Mouse (Mus musculus) lung, adult 2 months (tissue): ENCODE results near the gene Them7. TPM values are rescaled to one million over a fixed set of nuclear protein-coding genes. Genes with fewer than 3 reads are reported as not detected.

Experiments used
- DNase-seq: peaks from one replicate; pipeline ENCODE4 v3.0.0; 2022
- H3K4me1 ChIP-seq: fragments of 200-500 bp; 2 replicates; pipeline ENCODE4 v1.6.1; 2011; ENCODE audit warnings: low read length; ENCODE audit not compliant: control insufficient read depth, insufficient read depth
- H3K4me3 ChIP-seq: fragments of 200-500 bp; replicated peaks from 2 replicates; pipeline ENCODE3; 2011; ENCODE audit warnings: low read depth, mild to moderate bottlenecking, control low read depth, low read length; ENCODE audit errors: extremely low read depth
- CTCF ChIP-seq: fragments of 200-500 bp; IDR thresholded peaks from 2 replicates; pipeline ENCODE4 v1.5.1; 2011; ENCODE audit warnings: mild to moderate bottlenecking, low read length, control low read depth; ENCODE audit not compliant: insufficient read depth
- POLR2A ChIP-seq: fragments of 200-500 bp; IDR thresholded peaks from 2 replicates; pipeline ENCODE4 v1.6.1; 2011; ENCODE audit warnings: low read depth, mild to moderate bottlenecking, control low read depth, low read length, borderline replicate concordance; ENCODE audit errors: extremely low read depth
- WGBS: fragments of 180-500 bp; shearing (Covaris S2); methylation state at CpG from one replicate; pipeline ENCODE4 v1.1.7; 2018; 5-methylcytosine and 5-hydroxymethylcytosine counted together
- polyA plus RNA-seq: library from polyadenylated mRNA; depleted of rRNA; stranded (reverse); fragments of >200 nt; gene quantifications from 2 replicates; pipeline ENCODE4 v1.2.3, GENCODE M21; 2012

Gene Them7
- polyA plus RNA-seq, 1 experiment: not detected

DNA sequence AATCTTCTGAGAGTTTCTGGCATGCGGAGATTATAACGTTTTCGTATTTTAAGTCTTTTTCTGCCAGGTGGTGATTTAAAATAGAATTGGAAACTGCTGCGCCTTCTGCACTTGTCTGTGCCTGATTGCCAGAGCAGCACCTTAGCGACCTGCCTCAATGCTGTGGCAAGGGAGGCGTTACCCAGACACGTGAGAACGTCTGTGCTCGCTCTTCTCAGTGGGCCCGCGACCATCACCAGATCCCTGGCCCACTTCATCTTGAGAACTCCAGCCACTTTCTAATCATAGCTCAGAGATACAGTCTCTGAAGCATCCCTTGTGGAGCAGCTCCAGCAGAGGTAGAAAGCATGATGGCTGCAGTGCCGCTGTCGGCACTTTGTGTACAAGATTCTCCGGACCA lies 146.6 kb downstream of the Them7 start:
- H3K4me1 ChIP-seq: no peaks in the 10 kb centered on the region
- H3K4me3 ChIP-seq: no peak overlapping the region
- no peak for DNase-seq
- WGBS: 37% methylated on average over 14 of the region's 14 CpGs
- TF ChIP-seq CTCF (no peak), POLR2A (no peak)

DNA sequence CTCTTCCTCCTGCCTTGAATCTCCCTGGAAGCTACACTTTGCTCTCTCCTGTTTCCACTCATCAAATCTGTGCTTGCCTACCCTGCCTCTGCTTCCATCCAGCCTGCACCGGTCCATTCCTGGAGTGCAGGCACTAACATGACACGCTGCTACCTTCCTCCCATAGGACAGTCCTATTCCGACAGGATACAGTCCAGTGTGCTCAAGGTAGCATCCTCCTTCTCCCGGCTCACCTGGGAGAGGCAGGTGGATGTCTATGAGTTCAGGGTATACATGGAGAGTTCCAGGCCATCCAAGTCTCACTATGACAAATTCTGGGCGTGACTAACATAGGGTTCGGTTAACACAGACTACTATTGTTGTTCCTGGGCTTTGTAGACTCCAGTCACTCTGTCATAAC lies 148.0 kb downstream of the Them7 start:
- Histone ChIP-seq H3K4me1 (no peaks in the 10 kb centered on the region), H3K4me3 (no peak overlapping the region)
- no peak for DNase-seq
- no peak for TF ChIP-seq POLR2A
- TF ChIP-seq CTCF: no peak
- 90% methylated on average over 6 of the region's 6 CpGs for WGBS

DNA sequence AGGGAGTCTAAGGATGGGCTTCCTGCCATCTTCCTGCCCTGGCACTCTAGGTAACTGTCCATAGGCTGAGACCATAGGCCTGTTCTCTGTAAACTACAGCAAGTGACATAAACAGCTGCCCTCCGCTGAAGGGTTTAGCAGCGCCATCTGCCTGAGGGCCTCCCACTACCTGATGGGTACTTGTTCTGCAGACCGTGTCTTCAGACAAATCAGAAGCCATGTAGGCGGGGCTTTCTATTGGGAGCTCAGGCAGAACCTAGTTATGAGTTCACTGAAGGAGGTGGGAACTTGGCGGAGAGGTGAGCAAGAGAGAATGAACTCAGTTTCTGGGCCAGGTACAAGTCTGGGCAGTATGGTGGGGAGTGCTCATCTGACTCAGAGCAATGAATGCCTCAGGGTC lies 148.6 kb downstream of the Them7 start:
- Histone ChIP-seq H3K4me3 (no peak overlapping the region), H3K4me1 (no peaks in the 10 kb centered on the region)
- WGBS: 78% methylated on average over 5 of the region's 5 CpGs
- TF ChIP-seq POLR2A (no peak), CTCF (no peak)
- DNase-seq: no peak

DNA sequence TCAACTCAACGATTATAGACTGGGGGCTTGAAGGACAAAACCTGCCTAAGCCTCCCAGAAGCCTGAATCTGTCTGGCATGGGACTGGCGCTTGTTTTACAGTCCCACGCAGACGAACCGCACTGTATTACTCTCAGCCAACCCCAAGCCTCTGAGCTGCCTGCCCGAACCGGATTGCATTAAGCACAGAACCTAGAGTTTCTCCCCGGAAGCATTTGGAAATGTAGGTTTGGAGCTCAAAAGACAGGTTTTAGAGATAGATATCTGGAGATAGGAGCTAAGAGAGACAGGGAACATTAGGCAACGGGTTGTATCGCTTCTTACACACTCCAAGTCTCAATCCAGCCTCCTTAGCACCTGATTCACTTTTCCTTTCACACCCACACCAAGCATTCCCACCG lies 149.5 kb downstream of the Them7 start:
- 76% methylated on average over 11 of the region's 11 CpGs for WGBS
- TF ChIP-seq CTCF: no peak
- no peak for TF ChIP-seq POLR2A

DNA sequence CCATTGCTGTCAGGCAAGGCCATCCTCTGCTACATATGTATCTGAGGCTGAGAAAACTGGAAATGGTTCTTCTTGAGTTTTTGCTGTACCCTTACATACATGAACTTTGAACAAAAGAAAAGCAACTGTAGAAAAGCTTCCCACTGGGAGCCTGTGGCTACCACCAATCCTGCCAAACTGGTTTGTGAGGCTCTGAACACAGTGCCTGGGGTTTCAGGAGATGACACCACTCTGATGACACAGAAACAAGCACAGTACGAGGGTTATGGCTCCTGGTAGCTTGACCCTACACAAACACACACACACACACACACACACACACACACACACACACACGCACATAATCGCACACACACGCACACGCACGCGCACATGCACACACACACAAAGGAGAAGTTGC lies 151.1 kb downstream of the Them7 start:
- Histone ChIP-seq H3K4me1 (no peaks in the 10 kb centered on the region), H3K4me3 (no peak overlapping the region)
- WGBS: 84% methylated on average over 7 of the region's 7 CpGs
- no peak for TF ChIP-seq CTCF
- no peak for TF ChIP-seq POLR2A
- DNase-seq: no peak

More for the DNA sequence above, 149.5 kb downstream of the Them7 start:
- no peak for DNase-seq
- no peaks in the 10 kb centered on the region for H3K4me1 ChIP-seq
- no peak overlapping the region for H3K4me3 ChIP-seq

DNA sequence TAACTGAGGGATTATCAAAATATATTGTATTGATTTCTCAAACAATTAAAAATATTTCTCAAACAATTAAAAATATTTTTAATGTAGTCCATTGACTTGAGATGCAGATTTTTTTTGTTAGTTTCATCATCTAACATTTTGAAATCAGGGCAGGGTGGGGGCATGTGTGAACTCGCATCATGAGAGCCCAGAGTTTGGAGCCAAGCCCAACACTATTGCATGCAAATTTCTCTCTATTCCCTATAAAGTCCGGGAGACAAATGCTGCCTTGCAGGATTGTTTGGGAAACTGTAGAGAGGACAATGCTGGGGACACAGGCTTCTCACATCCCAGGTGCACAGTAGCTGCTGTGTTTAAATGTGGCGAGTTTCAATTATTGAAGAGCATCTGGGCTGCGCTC lies 151.6 kb downstream of the Them7 start:
- WGBS: 59% methylated on average over 4 of the region's 4 CpGs
- Histone ChIP-seq H3K4me1 (no peaks in the 10 kb centered on the region), H3K4me3 (no peak overlapping the region)
- TF ChIP-seq POLR2A: no peak
- no peak for TF ChIP-seq CTCF
- DNase-seq: no peak

DNA sequence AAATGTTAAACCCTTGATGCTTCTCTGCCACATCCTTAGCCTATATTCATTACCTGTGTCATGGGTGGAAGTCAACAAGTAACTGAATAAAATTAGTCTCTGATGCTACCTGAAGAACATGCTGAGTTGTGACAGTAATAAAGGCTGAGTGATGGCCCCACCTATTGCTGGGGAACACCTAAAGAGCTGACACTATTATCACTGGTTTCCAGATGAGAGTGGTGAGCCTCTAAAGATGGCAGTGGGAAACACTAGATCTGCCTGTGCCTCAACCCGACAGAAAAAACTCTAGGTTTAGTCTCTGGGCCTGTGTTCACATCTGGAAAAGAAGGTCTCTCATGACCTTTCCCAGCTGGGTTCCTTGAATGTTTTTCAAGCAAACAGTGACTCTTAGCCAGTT lies 155.6 kb downstream of the Them7 start:
- TF ChIP-seq CTCF (no peak), POLR2A (no peak)
- DNase-seq: no peak
- WGBS: 72% methylated on average over 1 of the region's 1 CpGs
- no peak overlapping the region for H3K4me3 ChIP-seq
- H3K4me1 ChIP-seq: no peaks in the 10 kb centered on the region

DNA sequence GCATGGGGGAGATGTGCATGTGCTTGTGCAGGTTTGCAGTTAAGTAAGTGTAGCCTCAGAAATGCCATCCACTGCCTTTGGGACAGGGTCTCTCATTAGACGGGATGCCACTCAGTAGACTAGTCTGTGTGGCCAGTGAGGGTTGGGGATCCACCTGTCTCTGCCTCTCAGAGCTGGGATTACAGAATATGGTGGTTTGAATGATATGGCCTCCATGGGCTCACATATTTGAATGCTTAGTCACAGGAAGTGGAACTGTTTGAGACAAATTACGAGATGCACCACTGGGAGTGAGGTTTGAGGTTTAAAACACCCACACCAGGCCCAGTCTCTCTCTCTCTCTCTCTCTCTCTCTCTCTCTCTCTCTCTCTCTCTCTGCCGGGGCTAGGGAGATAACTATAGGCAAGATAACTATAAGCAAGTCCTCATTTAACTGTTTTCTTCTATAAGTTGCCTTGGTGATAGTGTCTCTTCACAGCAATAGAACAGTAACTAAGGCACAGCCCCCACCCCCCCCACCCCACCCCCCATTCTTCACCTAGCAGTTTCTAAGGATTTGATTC lies 156.7 kb downstream of the Them7 start:
- TF ChIP-seq POLR2A (no peak), CTCF (no peak)
- no peak for DNase-seq

DNA sequence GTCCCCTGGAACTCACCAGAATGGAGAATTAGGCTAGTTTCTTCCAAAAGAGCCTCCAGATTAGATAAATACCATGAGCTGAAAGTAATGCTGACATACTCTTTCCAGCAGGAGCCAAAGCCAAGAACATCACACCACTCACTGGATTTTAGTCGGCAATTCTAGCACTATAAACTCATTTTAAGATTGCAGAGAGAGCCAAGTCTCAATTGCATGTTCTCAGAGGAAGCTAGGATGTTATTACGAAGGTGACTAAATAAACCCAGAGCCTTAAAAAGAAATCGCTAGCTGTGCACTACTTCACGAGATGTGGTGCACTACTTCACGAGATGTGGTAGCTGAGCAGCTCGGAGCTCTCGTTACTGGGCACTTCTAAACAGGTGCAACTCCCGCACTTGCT lies 158.9 kb downstream of the Them7 start:
- no peak for DNase-seq
- WGBS: 84% methylated on average over 8 of the region's 8 CpGs
- TF ChIP-seq CTCF (no peak), POLR2A (no peak)
- H3K4me1 ChIP-seq: no peaks in the 10 kb centered on the region
- no peak overlapping the region for H3K4me3 ChIP-seq

More for the DNA sequence above, 156.7 kb downstream of the Them7 start:
- Histone ChIP-seq H3K4me1 (no peaks in the 10 kb centered on the region), H3K4me3 (no peak overlapping the region)
- WGBS: 77% methylated on average over 3 of the region's 3 CpGs

DNA sequence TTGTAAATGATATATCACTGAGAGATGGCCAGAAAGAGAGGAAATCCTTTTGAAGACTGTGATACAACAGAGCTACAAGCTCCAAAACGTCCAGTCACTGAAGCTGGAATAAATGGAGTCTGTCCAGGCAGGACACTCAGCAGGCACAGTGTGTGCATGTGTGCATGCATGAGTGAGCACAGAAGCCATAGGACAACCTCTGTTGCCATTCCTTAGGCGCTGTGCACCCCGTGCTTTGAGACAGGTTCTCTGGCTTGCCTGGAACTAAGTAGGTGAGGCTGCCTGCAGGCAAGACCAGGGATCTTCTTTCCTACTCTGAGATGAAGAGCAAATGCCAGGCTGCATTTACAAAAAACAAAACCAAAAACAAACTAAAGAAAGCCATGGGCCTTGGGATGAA lies 160.9 kb downstream of the Them7 start:
- 68% methylated on average over 3 of the region's 3 CpGs for WGBS
- no peak for DNase-seq
- TF ChIP-seq POLR2A (no peak), CTCF (no peak)

DNA sequence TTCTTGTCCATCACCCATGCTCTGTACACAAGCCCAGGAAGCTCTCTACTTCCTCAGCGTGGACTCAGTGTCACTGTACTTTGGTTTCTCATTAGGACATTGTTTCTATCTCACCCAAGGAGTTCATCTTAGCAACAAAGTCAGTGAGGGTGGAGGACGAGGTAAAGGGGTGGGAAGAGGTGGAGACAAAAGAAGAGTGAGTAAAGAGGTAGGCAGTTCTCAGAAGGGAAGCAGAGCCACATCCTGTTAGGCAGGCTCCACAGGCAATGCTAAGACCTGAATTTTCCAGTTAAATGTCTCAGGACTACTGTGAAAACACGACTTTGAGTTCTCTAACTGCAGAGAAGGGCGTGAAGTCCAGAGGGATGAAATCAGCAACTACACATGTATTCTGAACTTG lies 162.3 kb downstream of the Them7 start:
- WGBS: 72% methylated on average over 4 of the region's 4 CpGs
- H3K4me1 ChIP-seq: no peaks in the 10 kb centered on the region
- no peak for DNase-seq
- no peak overlapping the region for H3K4me3 ChIP-seq
- no peak for TF ChIP-seq POLR2A
- no peak for TF ChIP-seq CTCF

More for the DNA sequence above, 160.9 kb downstream of the Them7 start:
- Histone ChIP-seq H3K4me1 (no peaks in the 10 kb centered on the region), H3K4me3 (no peak overlapping the region)
